Mouse (Mus musculus) ES-E14 (cell line): ENCODE data around the gene Creb3l2.

Source experiments
- CHD2 ChIP-seq: IDR thresholded peaks from 2 replicates; pipeline ENCODE4 v1.6.1; 2014; ENCODE audit warnings: mild to moderate bottlenecking, low read depth, low read length, inconsistent platforms
- HCFC1 ChIP-seq: IDR thresholded peaks from 2 replicates; pipeline ENCODE4 v1.6.1; 2012; ENCODE audit warnings: low read length, inconsistent platforms, borderline replicate concordance; ENCODE audit not compliant: insufficient read depth
- MAFK ChIP-seq: IDR thresholded peaks from 2 replicates; pipeline ENCODE4 v1.6.1; 2014; ENCODE audit warnings: mild to moderate bottlenecking, low read depth, low read length, inconsistent platforms; ENCODE audit not compliant: insufficient read depth
- ZC3H11A ChIP-seq: IDR thresholded peaks from 2 replicates; pipeline ENCODE4 v1.6.1; 2012; ENCODE audit warnings: low read depth, mild to moderate bottlenecking, inconsistent platforms, low read length, borderline replicate concordance
- ZNF384 ChIP-seq: IDR thresholded peaks from 2 replicates; pipeline ENCODE4 v1.6.1; 2012; ENCODE audit warnings: low read depth, low read length, inconsistent platforms

DNA sequence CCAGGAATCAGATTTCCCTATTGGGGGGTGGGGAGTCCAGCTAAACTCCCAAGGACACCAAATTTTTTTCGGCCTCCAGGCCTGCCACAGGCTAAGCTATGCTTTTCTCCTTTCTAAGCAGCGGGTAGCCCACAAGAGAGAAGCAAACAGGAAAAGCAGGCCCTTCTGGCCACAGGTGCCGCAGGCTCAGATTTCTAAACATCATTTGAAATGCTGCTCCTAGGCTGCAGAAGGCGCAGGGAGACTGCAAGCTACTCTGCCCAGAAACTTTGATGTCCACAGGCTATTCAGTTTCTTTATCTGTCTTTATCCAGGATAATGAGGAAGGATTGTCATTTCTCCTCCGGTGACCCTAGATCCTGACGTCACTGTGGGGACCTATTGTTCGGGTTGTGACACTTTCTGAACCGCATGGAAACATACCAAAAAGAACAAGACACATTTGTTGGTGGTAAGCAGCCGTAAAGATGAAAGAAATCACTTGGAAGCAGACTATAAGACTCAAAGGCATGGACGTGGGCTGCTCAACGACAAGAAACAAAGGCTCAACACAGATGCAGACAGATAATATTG lies 81.0 kb downstream of the Creb3l2 start:
- TF ChIP-seq MAFK (no peak), HCFC1 (no peak), ZNF384 (no peak), ZC3H11A (no peak), CHD2 (no peak)
